Mouse (Mus musculus): ENCODE data around the gene Elp5. TPM values are rescaled to one million over a fixed set of nuclear protein-coding genes. Genes with fewer than 3 reads are reported as not detected.
A peak's percentile ranks its signal among the peaks of the same experiment; 100 is the strongest.
"Not testable (repeated sequence)": the region's sequence is repeated elsewhere in the genome, so short reads cannot be mapped to it uniquely, and the experiment has no call there.

Elp5 gene
- polyA plus RNA-seq, 1 experiment from 2014 or later, result 159 TPM

GRCm38 (mm10) chr11:69961841-69962240, 20.5 kb downstream of the Elp5 start:
- Histone ChIP-seq H3K36me3 (replicated peaks) (no peaks in the 10 kb centered on the region), H3K27me3 (ENCODE audit: poor library complexity, severe bottlenecking) (peaks cover 64% of the 10 kb centered on the region)
- WGBS, result 56% methylated on average over 5 of the region's 5 CpGs

GRCm38 (mm10) chr11:69960616-69961015, 21.7 kb downstream of the Elp5 start:
- no peaks in the 10 kb centered on the region for H3K36me3 ChIP-seq (replicated peaks)
- H3K9me3 ChIP-seq, result no peaks in the 10 kb centered on the region
- peaks cover 52% of the 10 kb centered on the region for H3K27me3 ChIP-seq (ENCODE audit: poor library complexity, severe bottlenecking)
- no peak overlapping the region; the same call in 1 of the 2 replicates for H3K4me3 ChIP-seq
- peaks cover 8% of the 10 kb centered on the region for H3K4me1 ChIP-seq
- WGBS, result 26% methylated on average over 5 of the region's 5 CpGs
- no peak overlapping the region for H3K27ac ChIP-seq
- no peak for DNase-seq (ENCODE audit: extremely low spot score, low spot score)

More at GRCm38 (mm10) chr11:69961841-69962240, 20.5 kb downstream of the Elp5 start:
- no peak overlapping the region for H3K27ac ChIP-seq
- H3K4me1 ChIP-seq, result peaks cover 19% of the 10 kb centered on the region
- no peak for DNase-seq (ENCODE audit: extremely low spot score, low spot score)
- no peaks in the 10 kb centered on the region for H3K9me3 ChIP-seq
- H3K4me3 ChIP-seq, result no peak overlapping the region

- 0 out of 2 replicates have a peak, but pooled peaks cover 13% of the 10 kb centered on the region for H3K27me3 ChIP-seq (ENCODE audit: poor library complexity, severe bottlenecking)
- H3K4me1 ChIP-seq, result no peaks in the 10 kb centered on the region
- WGBS, result 63% methylated on average over 1 of the region's 1 CpGs
- H3K4me3 ChIP-seq, result no peak overlapping the region
- no peaks in the 10 kb centered on the region for H3K9me3 ChIP-seq
- DNase-seq (ENCODE audit: extremely low spot score, low spot score), result no peak
- no peaks in the 10 kb centered on the region for H3K36me3 ChIP-seq (replicated peaks)
- H3K27ac ChIP-seq, result no peak overlapping the region
Observed at GRCm38 (mm10) chr11:69956218-69956617, 26.1 kb downstream of the Elp5 start.

GRCm38 (mm10) chr11:69955618-69956017, 26.7 kb downstream of the Elp5 start:
- not testable (repeated sequence) for H3K4me3 ChIP-seq
- 74% methylated on average over 4 of the region's 4 CpGs for WGBS

GRCm38 (mm10) chr11:69953267-69953915, 28.9 kb downstream of the Elp5 start:
- H3K27me3 ChIP-seq (ENCODE audit: poor library complexity, severe bottlenecking), result 0 out of 2 replicates have a peak, but pooled peaks cover 5% of the 10 kb centered on the region
- 78% methylated on average over 11 of the region's 11 CpGs for WGBS
- H3K9me3 ChIP-seq, result no peaks in the 10 kb centered on the region
- peaks cover 10% of the 10 kb centered on the region for H3K4me1 ChIP-seq
- H3K4me3 ChIP-seq, result no peak overlapping the region
- no peak overlapping the region for H3K27ac ChIP-seq
- no peaks in the 10 kb centered on the region for H3K36me3 ChIP-seq (replicated peaks)
- DNase-seq (ENCODE audit: extremely low spot score, low spot score), result no peak

More at GRCm38 (mm10) chr11:69955618-69956017, 26.7 kb downstream of the Elp5 start:
- not testable (repeated sequence) for DNase-seq (ENCODE audit: extremely low spot score, low spot score); H3K4me1 ChIP-seq; H3K27ac ChIP-seq; H3K27me3 ChIP-seq (ENCODE audit: poor library complexity, severe bottlenecking); H3K9me3 ChIP-seq; H3K36me3 ChIP-seq (replicated peaks)

GRCm38 (mm10) chr11:69952274-69952673, 30.0 kb downstream of the Elp5 start:
- Histone ChIP-seq H3K27me3 (ENCODE audit: poor library complexity, severe bottlenecking) (0 out of 2 replicates have a peak, but pooled peaks cover 5% of the 10 kb centered on the region), H3K36me3 (replicated peaks) (no peaks in the 10 kb centered on the region), H3K27ac (no peak overlapping the region), H3K4me1 (peaks cover 21% of the 10 kb centered on the region), H3K9me3 (no peaks in the 10 kb centered on the region), H3K4me3 (no peak overlapping the region)
- 42% methylated on average over 1 of the region's 1 CpGs for WGBS
- no peak for DNase-seq (ENCODE audit: extremely low spot score, low spot score)

GRCm38 (mm10) chr11:69950807-69951459, 31.4 kb downstream of the Elp5 start:
- Histone ChIP-seq H3K4me1 (peaks cover 35% of the 10 kb centered on the region), H3K9me3 (no peaks in the 10 kb centered on the region), H3K4me3 (peak overlapping the region; percentile 6; the same call in 1 of the 2 replicates), H3K27me3 (ENCODE audit: poor library complexity, severe bottlenecking) (0 out of 2 replicates have a peak, but pooled peaks cover 5% of the 10 kb centered on the region), H3K27ac (no peak overlapping the region), H3K36me3 (replicated peaks) (peaks cover 5% of the 10 kb centered on the region; the same call in 1 of the 2 replicates)
- no peak for DNase-seq (ENCODE audit: extremely low spot score, low spot score)
- whole genome bisulfite sequencing, result 52% methylated on average over 4 of the region's 4 CpGs

GRCm38 (mm10) chr11:69948763-69949150, 33.6 kb downstream of the Elp5 start:
- peak overlapping the region; percentile 60 for H3K4me3 ChIP-seq
- H3K4me1 ChIP-seq, result peaks cover 40% of the 10 kb centered on the region
- DNase-seq (ENCODE audit: extremely low spot score, low spot score), result peak; percentile 88
- peak overlapping the region; percentile 96 for H3K27ac ChIP-seq
- peaks cover 27% of the 10 kb centered on the region for H3K36me3 ChIP-seq (replicated peaks)
- 0 out of 2 replicates have a peak, but pooled peaks cover 8% of the 10 kb centered on the region for H3K27me3 ChIP-seq (ENCODE audit: poor library complexity, severe bottlenecking)
- no peaks in the 10 kb centered on the region for H3K9me3 ChIP-seq
- WGBS, result 0% methylated on average over 14 of the region's 14 CpGs

GRCm38 (mm10) chr11:69948066-69948762, 34.1 kb downstream of the Elp5 start, which contains the start of gene Slc2a4:
TSS of gene Slc2a4 (minus strand) at chr11:69948188.
- DNase-seq (ENCODE audit: extremely low spot score, low spot score), result peak; percentile 98
- Histone ChIP-seq H3K4me3 (peak within 1 kb of the TSS; percentile 60), H3K9me3 (no peaks in the 10 kb centered on the region), H3K36me3 (replicated peaks) (peaks cover 32% of the 10 kb centered on the region), H3K27ac (peak within 1 kb of the TSS; percentile 96), H3K4me1 (peaks cover 40% of the 10 kb centered on the region), H3K27me3 (ENCODE audit: poor library complexity, severe bottlenecking) (0 out of 2 replicates have a peak, but pooled peaks cover 8% of the 10 kb centered on the region)
- under 1% methylated on average over 34 of the region's 34 CpGs for WGBS

GRCm38 (mm10) chr11:69947337-69948065, 34.8 kb downstream of the Elp5 start:
- H3K27me3 ChIP-seq (ENCODE audit: poor library complexity, severe bottlenecking), result 0 out of 2 replicates have a peak, but pooled peaks cover 8% of the 10 kb centered on the region
- H3K9me3 ChIP-seq, result no peaks in the 10 kb centered on the region
- DNase-seq (ENCODE audit: extremely low spot score, low spot score), result no peak
- H3K4me3 ChIP-seq, result peak overlapping the region; percentile 60
- H3K27ac ChIP-seq, result peak overlapping the region; percentile 96
- H3K4me1 ChIP-seq, result peaks cover 40% of the 10 kb centered on the region
- peaks cover 39% of the 10 kb centered on the region for H3K36me3 ChIP-seq (replicated peaks)
- WGBS, result 4% methylated on average over 29 of the region's 29 CpGs

GRCm38 (mm10) chr11:69945997-69946891, 36.1 kb downstream of the Elp5 start:
- Histone ChIP-seq H3K36me3 (replicated peaks) (peaks cover 43% of the 10 kb centered on the region), H3K27me3 (ENCODE audit: poor library complexity, severe bottlenecking) (0 out of 2 replicates have a peak, but pooled peaks cover 3% of the 10 kb centered on the region), H3K27ac (peak overlapping the region; percentile 60), H3K4me1 (peaks cover 40% of the 10 kb centered on the region), H3K9me3 (no peaks in the 10 kb centered on the region), H3K4me3 (peak overlapping the region; percentile 60)
- WGBS, result 94% methylated on average over 18 of the region's 18 CpGs
- DNase-seq (ENCODE audit: extremely low spot score, low spot score), result no peak

All from forebrain, embryonic 10.5 days (tissue).